Mouse (Mus musculus) frontal cortex, postnatal 36 days (tissue): ENCODE data around the gene Fam71a.
A peak's percentile ranks its signal among the peaks of the same experiment; 100 is the strongest.
"Not testable (repeated sequence)": the region's sequence is repeated elsewhere in the genome, so short reads cannot be mapped to it uniquely, and the experiment has no call there.

Experiments
- DNase-seq, 2 experiments: peaks; one replicate each; pipeline ENCODE4 v3.0.0; 2022; ENCODE audit warnings: low spot score in 2 of 2

The Fam71a gene

DNA sequence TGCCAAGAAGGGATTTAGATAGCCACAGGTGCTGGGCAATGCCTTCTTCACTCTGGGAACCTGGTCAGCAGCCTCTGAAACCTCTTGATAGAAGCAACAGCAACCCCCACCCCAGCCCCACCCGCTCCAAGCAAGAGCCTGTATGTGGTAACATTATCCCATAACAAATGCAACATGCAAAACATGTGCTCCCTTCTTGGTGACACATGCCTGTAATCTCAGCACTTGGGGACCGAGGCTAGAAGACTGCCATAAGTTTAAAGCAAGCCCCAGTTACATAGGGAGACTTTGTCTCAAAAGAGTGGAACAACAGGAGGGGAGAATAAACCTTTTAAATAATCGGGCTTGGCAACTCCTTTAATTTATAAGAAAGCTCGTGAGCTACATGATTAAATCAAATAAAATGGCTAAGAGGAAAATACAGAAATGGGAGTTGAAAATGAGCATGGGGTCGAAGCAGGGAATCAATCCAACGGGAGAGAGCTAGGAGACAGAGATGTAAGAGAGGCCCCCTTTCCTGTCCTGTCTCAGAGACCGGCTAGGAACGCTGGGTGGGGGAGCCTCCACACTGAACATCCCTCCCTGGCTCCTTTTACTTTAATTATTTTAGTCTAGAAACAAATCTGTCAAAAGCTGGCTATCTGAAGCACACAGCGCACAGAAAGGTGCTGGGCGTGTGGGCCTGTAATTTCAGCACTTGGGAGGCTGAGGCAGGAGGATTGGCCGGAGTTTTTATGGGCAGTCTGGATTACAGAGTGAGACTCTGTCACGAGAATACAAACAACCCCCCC is 17.0 kb upstream of the Fam71a start:
- no peak for DNase-seq

DNA sequence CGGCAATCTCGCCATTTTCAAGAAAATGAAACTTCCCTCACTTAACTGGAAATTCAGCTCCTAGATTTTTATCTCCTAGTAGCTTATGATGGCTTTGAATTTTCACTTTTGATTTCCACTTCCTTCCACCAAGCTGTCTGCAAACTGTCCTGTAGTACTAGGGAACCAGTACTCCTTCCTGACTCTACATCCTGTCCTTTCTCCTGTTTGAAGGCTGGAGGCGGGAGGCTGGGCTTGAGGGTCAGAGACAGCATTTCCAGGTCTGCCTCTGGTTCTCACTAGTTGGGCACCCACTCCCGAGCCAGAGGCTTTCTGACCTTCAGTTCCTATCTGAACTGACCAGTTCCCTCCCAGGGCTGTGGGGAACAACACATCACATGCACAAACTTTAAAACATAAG is 15.8 kb upstream of the Fam71a start:
- no peak for DNase-seq

DNA sequence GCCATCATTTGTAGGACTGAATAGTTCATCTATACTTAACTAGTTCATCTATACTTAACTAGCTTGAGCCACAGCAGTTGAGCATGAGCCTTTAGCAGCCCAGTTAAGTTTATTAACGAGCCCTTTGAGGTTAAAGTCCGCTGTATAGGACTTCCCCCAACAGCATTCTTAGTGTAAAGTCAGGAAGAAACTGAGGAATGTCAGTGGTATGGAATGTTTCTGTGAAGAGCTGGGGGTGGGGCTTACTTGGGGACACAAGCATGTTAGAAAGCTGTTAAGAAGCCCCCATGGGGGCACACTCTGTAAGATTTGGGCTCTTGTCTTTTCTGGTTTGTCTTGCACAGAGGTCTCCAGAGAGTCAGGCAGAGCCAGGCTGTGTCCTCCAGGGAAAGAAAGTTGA is 15.2 kb upstream of the Fam71a start:
- no peak for DNase-seq

DNA sequence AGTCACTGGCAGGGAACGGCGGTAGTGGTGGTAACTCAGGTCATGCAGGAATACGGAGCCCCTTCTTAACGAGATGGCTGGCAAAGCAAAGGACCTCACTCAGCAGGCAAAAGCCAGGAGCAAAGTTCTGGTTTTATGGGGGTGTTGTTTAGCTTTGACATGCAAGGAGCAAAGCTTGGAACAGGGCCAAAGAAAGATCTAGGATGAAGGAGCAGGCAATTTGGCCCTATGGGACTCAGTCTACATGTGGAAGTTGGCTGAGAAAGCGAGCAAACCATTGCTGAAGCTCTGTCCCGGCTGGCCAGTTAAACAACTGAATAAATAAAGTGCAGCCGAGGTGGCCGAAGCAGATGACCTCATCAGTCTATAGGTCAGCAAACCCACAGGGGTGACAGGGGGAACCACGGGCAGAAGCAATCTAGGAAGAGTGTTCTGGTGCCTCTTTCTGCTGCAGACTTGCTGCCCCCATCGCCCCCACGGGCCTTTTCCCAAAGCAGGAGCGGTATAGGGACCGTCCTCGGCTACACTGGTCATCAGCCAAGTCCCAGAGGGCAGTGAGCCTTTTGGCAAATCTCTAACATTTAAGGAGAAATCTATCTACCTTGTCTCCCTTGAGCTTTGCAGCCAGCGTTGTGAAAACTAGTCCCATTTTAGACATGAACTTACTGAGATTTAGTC is 14.0 kb upstream of the Fam71a start:
- DNase-seq: no peak

DNA sequence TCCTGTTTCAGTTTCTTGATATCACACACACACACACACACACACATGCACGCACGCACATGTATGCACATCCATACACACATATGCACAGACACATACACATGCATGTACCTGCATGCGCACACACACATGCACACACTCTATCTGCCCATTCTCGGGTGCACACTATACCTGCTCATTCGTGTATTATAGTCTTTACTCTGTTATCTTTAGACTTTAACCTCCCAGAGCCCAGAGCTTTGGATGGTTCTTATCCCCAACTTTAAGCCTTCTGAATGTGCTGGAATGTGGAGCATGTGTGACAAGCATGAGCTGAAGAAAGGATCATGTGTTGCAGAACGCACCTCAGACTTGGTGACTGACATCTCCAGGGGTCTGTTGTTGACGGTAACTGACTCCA is 12.3 kb upstream of the Fam71a start:
- DNase-seq: no peak

DNA sequence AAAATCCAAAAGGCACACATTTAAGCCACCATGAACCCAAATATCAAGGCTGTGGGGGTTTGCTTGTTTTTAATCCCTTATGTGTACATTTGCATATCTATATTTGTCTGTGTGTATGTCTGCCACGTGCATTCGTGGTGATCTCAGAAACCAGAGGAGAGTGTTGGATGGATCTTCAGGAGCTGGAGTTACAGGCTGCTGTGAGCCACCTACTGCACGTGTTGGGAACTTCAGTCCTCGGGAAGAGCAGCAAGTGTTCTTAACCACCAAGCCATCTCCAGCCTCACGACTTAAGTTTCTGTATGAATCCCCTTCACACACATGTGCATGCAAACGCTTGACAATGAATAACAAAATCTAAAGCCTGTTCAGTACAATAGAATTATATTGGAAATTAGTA is 7.9 kb upstream of the Fam71a start:
- peak in 1 of 2 experiments; percentile 68 for DNase-seq

DNA sequence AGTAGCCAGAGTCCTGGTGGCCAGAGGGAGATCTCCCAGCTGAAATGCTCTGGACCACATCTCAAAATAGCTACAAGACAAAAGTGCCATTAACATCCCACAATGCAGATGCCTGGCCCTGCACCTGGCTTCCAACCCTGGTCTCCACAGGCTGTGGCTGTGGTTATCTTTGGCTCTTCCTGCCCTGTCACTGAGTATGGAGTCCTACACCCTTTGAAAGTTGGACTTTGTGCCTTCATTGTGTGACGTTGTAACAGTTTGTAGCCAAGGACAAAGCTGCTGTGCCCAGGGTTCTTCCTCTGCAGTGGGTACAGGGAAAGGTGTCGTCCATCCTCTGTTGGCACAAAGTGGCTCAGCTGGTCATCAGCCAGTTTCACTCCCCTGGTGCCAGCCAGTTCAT is 5.8 kb upstream of the Fam71a start:
- no peak for DNase-seq

DNA sequence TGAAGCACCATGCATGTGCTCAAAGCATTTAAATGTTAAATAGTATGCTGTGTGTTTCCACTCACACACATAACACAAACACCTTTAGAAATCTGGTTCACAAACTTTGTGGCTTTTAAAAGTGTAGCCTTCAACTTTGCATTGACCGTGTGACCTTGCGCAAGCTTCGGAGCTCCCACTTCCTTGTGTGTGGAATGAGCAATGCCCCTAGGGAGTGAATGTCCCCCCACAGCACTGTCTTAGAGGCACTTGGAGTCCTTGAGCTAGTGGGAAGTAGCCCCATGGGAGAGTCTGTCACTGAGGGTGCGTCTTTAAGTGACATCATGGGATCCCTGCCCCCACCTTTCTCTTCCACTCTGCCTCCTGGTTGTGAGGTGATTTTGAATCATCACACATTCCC is 1.6 kb upstream of the Fam71a start:
- DNase-seq: no peak

DNA sequence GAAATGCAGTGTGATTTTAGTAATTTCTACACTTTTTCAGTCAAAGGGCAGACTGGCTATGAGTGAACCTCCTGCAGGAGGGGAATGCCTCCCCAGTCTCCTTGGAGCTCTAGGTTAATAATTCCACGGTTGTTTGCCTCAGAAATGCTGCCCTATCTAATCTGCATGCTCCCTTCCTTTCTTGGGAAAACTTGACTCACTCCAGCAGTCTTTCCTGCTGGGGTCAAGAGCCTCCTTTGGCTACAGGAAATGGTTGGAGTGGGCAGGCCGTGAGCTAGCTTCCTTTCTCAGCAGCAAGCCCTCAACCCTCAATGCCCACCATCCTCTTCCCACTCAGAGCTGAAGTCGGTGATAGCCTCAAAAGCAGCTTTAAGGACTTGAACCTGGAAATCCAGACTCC is 10.3 kb downstream of the Fam71a start:
- DNase-seq: no peak

DNA sequence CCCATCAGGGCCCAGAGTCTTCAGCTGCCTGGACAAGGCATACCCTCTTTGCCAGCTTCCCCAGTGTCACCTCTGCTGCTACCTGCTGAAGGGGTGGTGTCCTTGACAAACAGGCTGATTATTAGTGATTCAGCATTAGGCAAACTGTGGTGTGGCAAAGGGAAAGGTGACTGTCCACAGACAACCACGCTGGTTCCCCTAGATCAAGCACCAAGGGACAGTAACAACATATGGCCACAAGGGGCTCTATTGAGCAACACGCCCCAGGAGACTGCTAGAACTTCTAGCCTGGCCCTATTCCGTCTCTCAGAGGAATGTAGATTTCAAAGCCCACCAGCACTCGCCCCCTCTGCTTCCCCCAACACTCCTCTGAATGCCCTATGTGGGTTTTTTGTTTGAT is 11.6 kb downstream of the Fam71a start:
- DNase-seq: peak; percentile 11 to 40

DNA sequence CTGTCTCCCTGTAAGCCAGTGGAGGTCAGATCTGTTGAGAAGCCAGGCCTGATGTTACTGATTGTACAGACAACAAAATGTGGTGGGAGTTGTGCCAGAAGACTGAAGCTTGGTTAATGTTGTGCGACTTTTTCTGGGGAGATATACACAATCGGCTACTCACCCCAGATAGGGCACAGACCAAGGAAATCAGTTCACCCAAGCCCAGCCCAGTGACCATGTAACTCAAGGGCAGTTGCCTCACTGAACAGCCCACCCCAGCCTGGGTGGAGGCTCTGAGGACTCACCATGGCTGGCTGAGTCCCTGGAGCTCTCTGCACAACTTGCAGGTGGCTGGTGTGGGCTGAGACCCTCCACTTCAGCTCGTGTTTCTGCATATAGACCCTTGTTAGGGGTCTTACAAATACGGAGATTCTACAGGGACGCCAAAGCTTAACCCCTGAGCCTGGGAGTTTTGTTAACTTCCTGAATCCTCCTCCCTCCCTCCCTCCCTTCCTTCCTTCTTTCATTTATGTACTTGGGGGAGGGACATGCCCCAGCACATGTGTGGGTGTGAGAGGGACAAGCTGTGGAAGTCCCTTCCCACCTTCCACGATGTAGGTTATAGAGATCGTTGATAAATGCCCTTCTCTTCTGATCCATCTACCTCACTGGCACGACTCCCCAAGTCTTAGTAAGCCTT is 13.6 kb downstream of the Fam71a start:
- DNase-seq: no peak

DNA sequence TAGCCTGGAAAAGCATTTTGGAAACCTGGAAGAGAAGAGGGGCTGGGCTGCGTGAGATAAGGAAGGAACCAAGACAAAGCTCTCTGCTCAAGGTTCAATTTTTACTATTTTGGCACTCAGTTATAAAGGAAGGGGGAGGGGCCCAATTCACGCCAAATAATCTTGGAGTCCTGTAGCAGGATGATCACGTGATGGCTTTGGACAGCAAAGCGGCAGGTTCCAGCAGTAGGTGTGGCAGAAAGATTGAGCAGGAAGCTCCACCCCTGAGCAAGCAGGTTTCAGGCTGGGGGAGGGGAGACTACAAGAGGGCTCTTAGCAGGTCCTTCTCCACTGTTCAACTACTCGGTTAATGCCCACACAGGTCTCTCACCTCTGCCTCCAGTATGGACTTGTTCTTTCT is 15.1 kb downstream of the Fam71a start:
- not testable (repeated sequence) for DNase-seq

DNA sequence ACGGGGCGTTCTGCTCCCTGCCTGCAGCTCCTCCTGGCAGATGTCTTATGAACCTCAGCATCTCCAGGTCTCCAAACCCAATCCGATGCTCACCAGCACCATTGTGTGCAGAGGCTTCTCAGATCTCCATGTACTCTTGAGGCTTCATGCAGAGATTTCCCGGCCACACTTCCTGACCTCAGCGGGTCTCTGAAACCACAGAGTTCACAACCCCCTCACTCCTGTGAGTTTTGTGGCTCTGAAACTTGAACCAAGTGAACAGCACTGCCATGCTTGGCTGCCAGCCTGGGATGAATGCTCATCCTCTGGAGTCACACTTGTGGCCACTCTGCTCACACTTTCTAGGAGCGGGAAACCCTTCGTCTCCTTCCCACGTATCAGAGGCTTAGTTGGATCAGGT is 23.6 kb downstream of the Fam71a start:
- DNase-seq: no peak

DNA sequence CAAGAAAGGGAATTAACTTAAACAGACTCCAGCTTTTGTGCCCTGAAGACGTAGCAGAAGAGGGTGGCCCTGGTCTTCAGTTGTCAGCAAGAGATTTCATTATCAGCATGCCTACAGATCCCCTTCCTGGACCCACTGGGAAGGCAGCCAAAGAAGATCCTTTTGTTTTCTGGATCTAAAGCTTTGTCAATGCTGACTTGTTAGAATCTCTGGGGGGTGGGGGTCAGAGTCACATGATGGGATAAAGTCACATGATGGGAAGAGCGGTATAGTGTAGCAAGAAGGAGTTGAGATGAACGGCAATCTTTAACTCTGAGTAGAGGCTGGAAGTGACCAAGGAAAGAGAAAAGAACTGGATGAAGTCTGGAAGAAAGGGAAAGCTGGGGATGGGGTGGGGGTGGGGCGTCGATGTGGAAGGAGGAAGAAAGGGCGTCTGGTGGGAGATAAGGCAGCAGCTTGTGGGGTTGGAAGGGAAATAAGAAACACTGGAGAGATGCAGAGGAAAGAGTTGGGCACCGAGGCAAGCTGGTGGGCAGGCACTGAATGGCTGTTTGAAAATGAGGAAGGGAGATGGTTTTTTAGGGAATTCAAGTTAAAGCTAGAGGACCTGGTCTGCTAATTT is 25.6 kb downstream of the Fam71a start:
- no peak for DNase-seq

DNA sequence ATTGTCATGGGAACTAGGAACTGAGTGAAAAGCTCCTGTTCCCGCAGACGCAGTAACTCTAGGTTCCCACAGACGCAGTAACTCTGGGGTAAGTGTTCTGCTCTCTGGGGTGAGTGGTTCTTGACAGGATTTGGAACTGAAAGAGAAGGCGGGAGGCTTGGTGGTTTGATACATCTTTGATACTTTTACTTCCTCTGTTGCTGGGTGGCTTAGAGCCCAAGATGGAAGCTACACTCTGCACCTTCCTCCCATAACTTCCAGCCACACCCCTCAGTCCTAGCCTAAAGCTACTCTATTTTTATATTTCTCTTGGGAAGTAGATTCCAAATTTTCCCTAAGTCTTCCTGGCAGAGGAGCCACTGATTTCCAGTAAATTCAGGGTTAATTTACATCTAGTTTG is 26.2 kb downstream of the Fam71a start:
- no peak for DNase-seq

DNA sequence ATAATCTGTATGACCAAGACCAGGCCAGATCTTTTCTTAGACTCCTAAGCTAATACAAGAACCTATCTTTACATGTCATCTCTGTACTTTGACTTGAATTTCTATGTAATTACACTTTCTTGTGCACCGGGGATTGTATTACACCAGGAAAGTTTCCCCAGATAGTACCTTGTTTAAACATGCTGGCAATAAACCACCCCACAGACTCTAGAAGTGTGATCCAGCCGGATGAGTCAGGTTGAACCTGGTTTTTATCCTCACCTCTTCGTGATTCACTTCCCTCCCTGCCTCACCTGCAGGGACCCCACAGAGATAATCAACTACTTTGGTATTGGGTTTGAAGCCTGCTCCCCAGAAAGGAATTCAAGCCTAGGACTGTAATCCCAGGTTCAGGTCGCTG is 29.2 kb downstream of the Fam71a start:
- no peak for DNase-seq

DNA sequence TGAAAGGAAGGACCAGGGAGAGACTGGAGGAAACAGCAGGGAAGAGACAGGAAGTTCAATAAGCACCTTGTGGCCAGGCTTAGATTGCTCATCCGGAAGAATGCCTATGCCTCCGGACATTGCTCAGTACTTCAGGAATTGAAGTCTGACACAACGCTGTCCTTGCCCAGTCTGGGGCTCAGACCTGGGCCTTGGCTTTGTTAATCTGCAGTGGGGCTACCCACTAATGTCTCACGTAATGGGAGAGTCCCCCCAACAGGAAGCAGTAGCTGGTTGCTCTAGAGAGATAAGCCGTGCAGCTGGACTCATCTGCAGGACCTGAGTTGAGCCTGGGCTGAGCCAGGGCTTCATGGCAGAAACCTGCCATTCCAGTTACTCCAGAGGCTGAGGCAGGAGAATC is 31.7 kb downstream of the Fam71a start:
- DNase-seq: no peak

DNA sequence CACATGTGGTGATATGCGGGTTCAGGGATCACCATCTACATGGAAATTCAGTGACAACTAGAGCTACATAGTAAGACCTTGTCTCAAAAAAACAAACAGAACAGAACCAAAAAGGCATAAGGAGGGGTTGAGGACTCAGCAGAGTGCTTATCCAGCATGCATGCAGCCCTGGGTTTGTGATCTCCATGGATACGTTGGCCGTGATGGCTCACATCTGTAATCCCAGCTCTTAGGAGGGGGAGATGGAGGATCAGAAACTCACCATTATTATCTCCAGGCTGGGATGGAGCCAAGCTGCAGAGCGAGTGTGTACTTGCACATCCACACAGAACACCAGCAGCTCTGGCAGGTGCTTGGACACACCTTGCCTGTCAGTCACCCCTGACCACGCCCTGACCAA is 32.4 kb downstream of the Fam71a start:
- DNase-seq: no peak

DNA sequence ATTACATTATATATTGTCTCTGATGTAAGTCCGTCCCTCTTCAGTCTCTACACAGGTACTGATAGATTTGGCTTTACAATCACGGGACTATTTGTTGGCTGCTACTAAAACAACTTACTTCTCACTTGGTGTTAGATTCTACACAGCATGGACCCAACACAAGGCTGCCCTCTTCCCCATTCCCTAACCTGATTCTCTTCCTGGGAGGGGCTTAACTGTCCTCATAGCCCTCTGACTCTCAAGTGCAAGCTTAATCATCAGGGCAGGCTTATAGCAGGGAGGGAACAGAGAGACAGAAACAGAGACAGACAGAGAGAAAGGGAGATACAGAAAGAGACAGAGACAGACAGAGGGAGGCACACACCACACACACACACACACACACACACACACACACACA is 32.9 kb downstream of the Fam71a start:
- DNase-seq: no peak

DNA sequence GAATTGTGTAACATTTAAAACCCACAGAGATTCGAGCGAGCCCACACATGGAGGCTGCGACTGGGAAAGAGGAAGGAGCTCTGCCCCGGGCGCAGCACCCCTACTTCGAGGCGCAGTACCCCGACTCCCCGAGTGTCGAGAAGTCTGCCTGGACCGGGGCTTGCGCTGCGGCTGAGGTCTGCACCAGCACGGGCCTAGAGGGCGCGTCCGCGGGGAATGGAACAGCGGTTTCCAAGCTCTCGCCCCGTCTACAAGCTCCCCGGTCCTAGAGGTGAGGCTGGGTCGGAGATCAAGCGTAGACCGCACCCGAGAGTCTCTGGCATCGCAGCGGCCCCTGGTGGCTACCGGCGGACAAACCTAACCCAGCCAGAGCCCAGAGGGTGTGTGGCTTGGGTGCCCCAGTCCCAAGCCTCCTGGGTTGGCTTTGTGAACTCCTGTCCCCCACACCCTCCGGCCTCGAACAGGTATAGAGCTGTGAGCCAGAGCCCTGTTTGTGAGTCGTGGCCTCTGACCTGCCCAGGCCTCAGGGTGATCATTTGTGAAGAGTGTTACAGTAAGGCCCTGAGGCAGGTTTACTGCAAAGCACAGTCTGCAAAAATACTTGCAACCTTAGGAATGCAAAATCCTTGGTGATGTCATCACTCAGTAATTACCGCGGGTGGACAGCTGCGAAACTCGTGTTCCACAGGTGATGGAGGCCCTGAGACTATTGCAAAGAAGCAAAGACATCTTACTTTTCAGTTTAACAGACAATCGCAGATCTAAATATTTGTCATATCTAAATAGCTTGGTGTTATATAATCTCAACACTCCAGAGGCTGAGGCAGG is 38.6 kb downstream of the Fam71a start:
- peak in 1 of 2 experiments; percentile 37 for DNase-seq

DNA sequence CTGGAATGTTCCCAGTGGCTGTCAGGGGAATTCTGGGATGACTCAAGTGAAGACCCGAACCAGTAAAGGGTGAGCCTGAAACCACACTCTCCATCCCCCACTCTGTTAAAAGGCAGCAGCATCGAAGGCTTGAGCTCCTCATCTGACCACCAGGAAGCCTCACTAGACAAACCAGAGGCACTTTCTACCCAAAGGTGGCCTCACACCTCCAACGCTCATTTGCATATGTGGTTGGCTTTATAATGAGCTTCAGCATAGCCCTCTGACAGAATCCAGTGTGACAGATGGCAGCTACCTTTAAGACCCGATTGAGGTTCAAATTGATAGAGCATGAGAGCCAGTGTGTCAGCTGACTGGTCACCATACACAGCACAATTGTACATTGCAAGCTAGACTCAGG is 40.3 kb downstream of the Fam71a start:
- DNase-seq: no peak

DNA sequence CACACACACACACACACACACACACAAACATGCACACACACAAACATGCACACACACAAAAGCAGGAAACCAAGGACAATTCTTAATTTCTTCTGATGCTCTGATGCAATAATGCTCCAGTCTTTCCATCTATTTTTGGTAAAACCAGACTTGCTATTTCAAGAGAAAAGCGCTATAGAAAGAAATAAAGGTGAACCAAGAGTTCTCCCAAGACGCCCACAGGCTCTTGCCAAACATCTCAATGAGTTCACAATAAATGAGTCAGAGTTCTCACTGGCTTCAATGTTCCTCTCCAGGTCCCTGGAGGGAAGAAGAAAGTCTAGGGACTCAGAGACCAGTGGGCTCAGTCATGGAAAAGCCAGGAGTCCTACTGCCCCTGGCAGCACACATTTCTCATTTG is 40.9 kb downstream of the Fam71a start:
- no peak for DNase-seq
